Comparison of ENCODE assay signal across 8 mouse cellular contexts in genomic region chr17:46383294-46384060, GRCm38 (mm10). TPM values are rescaled to one million over a fixed set of nuclear protein-coding genes. Genes with fewer than 3 reads are reported as not detected.
DNase-seq lines count a peak whose midpoint lies in the region; ATAC-seq and TF ChIP-seq lines count a peak whose summit lies in the region.

Gene Zfp318, plus strand, starts transcription at chr17:46383731.

- TF ChIP-seq RAD21 in CH12.LX (IDR thresholded peaks at IDR 0.05; ENCODE audit: low read depth, low read length): no peak

- peak; percentile 97 for ATAC-seq in forebrain, embryonic 11.5 days (replicated peaks; ENCODE audit: low FRiP score)
- peak; percentile 99 for ATAC-seq in heart, embryonic 16.5 days (replicated peaks; ENCODE audit: extremely low read depth, insufficient read depth, low FRiP score)
- peak; percentile 95 for ATAC-seq in liver, embryonic 15.5 days (ENCODE audit: insufficient read depth)
- ATAC-seq in neural tube, embryonic 12.5 days (ENCODE audit: low FRiP score, low read depth): peak; percentile 97

- no peak for TF ChIP-seq CTCF in CH12.LX (conservative IDR thresholded peaks at IDR 0.05 in 1 of 2, IDR thresholded peaks at IDR 0.05 in 1 of 2; ENCODE audit: low read depth in 2 of 2, low read length in 2 of 2)

- no peaks in the 10 kb centered on the region for H3K9me3 ChIP-seq in CH12.LX (replicated peaks; ENCODE audit: low read length)
- no peaks in the 10 kb centered on the region for H3K9me3 ChIP-seq in forebrain, embryonic 11.5 days (ENCODE audit: control insufficient read depth, low read length)
- H3K9me3 ChIP-seq in heart, embryonic 16.5 days (replicated peaks; ENCODE audit: control insufficient read depth, low read length): no peaks in the 10 kb centered on the region
- no peaks in the 10 kb centered on the region for H3K9me3 ChIP-seq in liver, embryonic 15.5 days (replicated peaks)
- no peaks in the 10 kb centered on the region for H3K9me3 ChIP-seq in neural tube, embryonic 12.5 days

- peaks cover 7 to 21% of the 10 kb centered on the region in 2 experiments; a peak in 3 of 4 replicates for H3K4me1 ChIP-seq in CH12.LX (ENCODE audit: control insufficient read depth in 1 of 2, insufficient read depth in 2 of 2)
- H3K4me1 ChIP-seq in forebrain, embryonic 11.5 days (replicated peaks; ENCODE audit: control insufficient read depth, insufficient read depth, low read length): peaks cover 6% of the 10 kb centered on the region; the same call in 1 of the 2 replicates
- peaks cover 15% of the 10 kb centered on the region for H3K4me1 ChIP-seq in heart, embryonic 16.5 days (ENCODE audit: control insufficient read depth, insufficient read depth, low read length)
- peaks cover 26% of the 10 kb centered on the region for H3K4me1 ChIP-seq in liver, embryonic 15.5 days (replicated peaks)
- H3K4me1 ChIP-seq in neural tube, embryonic 12.5 days: peaks cover 15% of the 10 kb centered on the region

- dilution Hi-C loops in CH12.LX (cut with MboI; ENCODE audit: extremely low pct_ligation_motif_present, extremely low pct_unique_long_range_greater_than_20kb, low sequenced_read_pairs): no loop called here

- peak within 1 kb of the TSS; percentile 85 for H3K4me2 ChIP-seq in CH12.LX (ENCODE audit: insufficient read depth, low read depth, poor library complexity, severe bottlenecking)
- H3K4me2 ChIP-seq in forebrain, embryonic 11.5 days (ENCODE audit: low read depth, low read length, severe bottlenecking): peak within 1 kb of the TSS; percentile 91
- H3K4me2 ChIP-seq in heart, embryonic 16.5 days (ENCODE audit: low read depth, low read length): peak within 1 kb of the TSS; percentile 85
- H3K4me2 ChIP-seq in liver, embryonic 15.5 days: peak within 1 kb of the TSS; percentile 99
- peak within 1 kb of the TSS; percentile 70 for H3K4me2 ChIP-seq in neural tube, embryonic 12.5 days (replicated peaks)

- peak within 1 kb of the TSS; percentile 72 for H3K9ac ChIP-seq in CH12.LX (ENCODE audit: insufficient read depth, low read depth)
- H3K9ac ChIP-seq in forebrain, embryonic 11.5 days (ENCODE audit: low read length): peak within 1 kb of the TSS; percentile 92
- H3K9ac ChIP-seq in heart, embryonic 16.5 days (ENCODE audit: low read length): peak within 1 kb of the TSS; percentile 89
- H3K9ac ChIP-seq in liver, embryonic 15.5 days: peak within 1 kb of the TSS; percentile 85
- peak within 1 kb of the TSS; percentile 99 for H3K9ac ChIP-seq in neural tube, embryonic 12.5 days

- no peaks in the 10 kb centered on the region for H3K36me3 ChIP-seq in CH12.LX (replicated peaks in 1 of 2; ENCODE audit: control insufficient read depth in 1 of 2, insufficient read depth in 1 of 2, low read length in 1 of 2)
- H3K36me3 ChIP-seq in forebrain, embryonic 11.5 days (ENCODE audit: control insufficient read depth, insufficient read depth, low read length): no peaks in the 10 kb centered on the region
- H3K36me3 ChIP-seq in heart, embryonic 16.5 days (ENCODE audit: control insufficient read depth, insufficient read depth): peaks cover 8% of the 10 kb centered on the region
- H3K36me3 ChIP-seq in liver, embryonic 15.5 days (replicated peaks): no peaks in the 10 kb centered on the region
- peaks cover 14% of the 10 kb centered on the region for H3K36me3 ChIP-seq in neural tube, embryonic 12.5 days

- H3K4me3 ChIP-seq in CH12.LX (replicated peaks in 1 of 3; ENCODE audit: low read depth in 2 of 3, low read length in 2 of 3, poor library complexity in 1 of 3): peak within 1 kb of the TSS; percentile 51 to 87 (median 66)
- H3K4me3 ChIP-seq in forebrain, embryonic 11.5 days (ENCODE audit: low read depth, low read length): peak within 1 kb of the TSS; percentile 92
- H3K4me3 ChIP-seq in heart, embryonic 16.5 days (ENCODE audit: low read length): peak within 1 kb of the TSS; percentile 71
- H3K4me3 ChIP-seq in liver, embryonic 15.5 days (replicated peaks): peak within 1 kb of the TSS; percentile 80
- H3K4me3 ChIP-seq in neural tube, embryonic 12.5 days: peak within 1 kb of the TSS; percentile 98

- H3K79me2 ChIP-seq in CH12.LX (replicated peaks; ENCODE audit: control insufficient read depth, extremely low read depth, insufficient read depth, poor library complexity, severe bottlenecking): no peaks in the 10 kb centered on the region

- in situ Hi-C loops in CH12.LX (cut with MboI; ENCODE audit: low pct_ligation_motif_present, low pct_unique_long_range_greater_than_20kb, low sequenced_read_pairs): no loop called here

- peak; percentile 63 for TF ChIP-seq POLR2A in CH12.LX (IDR thresholded peaks at IDR 0.05; ENCODE audit: low read depth, low read length)

- DNase-seq in CH12.LX (ENCODE audit: extremely low read depth): peak; percentile 90
- DNase-seq in c-Kit-positive CD71-positive TER-119-negative erythroid progenitor cells, embryonic 14.5 days (ENCODE audit: low read depth): peak; percentile 83
- peak; percentile 99 for DNase-seq in forebrain, embryonic 11.5 days (ENCODE audit: low spot score)
- DNase-seq in kidney, postnatal 36 days: peak; percentile 98 to 99
- peak; percentile 93 for DNase-seq in telencephalon, adult 2 months (ENCODE audit: low read depth, low spot score)

- TF ChIP-seq EP300 in CH12.LX (IDR thresholded peaks at IDR 0.05; ENCODE audit: low read length): no peak

- under 1% methylated on average over 75 of the region's 105 CpGs for WGBS in forebrain, embryonic 11.5 days
- WGBS in heart, embryonic 16.5 days: under 1% methylated on average over 94 of the region's 105 CpGs
- under 1% methylated on average over 59 of the region's 105 CpGs for WGBS in liver, embryonic 15.5 days (ENCODE audit: insufficient replicate concordance)
- WGBS in neural tube, embryonic 12.5 days: under 1% methylated on average over 99 of the region's 105 CpGs

- peaks cover 25% of the 10 kb centered on the region for H3K27me3 ChIP-seq in CH12.LX (replicated peaks)
- H3K27me3 ChIP-seq in forebrain, embryonic 11.5 days (ENCODE audit: control insufficient read depth, insufficient read depth, low read length): no peaks in the 10 kb centered on the region
- H3K27me3 ChIP-seq in heart, embryonic 16.5 days (ENCODE audit: control insufficient read depth, insufficient read depth, low read length): no peaks in the 10 kb centered on the region
- peaks cover 28% of the 10 kb centered on the region for H3K27me3 ChIP-seq in liver, embryonic 15.5 days
- H3K27me3 ChIP-seq in neural tube, embryonic 12.5 days (replicated peaks): no peaks in the 10 kb centered on the region

- peak within 1 kb of the TSS; percentile 5; the same call in 1 of the 2 replicates for H3K27ac ChIP-seq in CH12.LX (ENCODE audit: insufficient read depth, low read depth)
- peak within 1 kb of the TSS; percentile 79 for H3K27ac ChIP-seq in forebrain, embryonic 11.5 days (ENCODE audit: low read depth, low read length)
- peak within 1 kb of the TSS; percentile 90 for H3K27ac ChIP-seq in heart, embryonic 16.5 days (ENCODE audit: low read length)
- peak within 1 kb of the TSS; percentile 80 for H3K27ac ChIP-seq in liver, embryonic 15.5 days (replicated peaks)
- H3K27ac ChIP-seq in neural tube, embryonic 12.5 days: peak within 1 kb of the TSS; percentile 80

TF ChIP-seq in CH12.LX, 34 proteins besides CTCF, POLR2A, EP300 and RAD21 (continues in another document):
- TF ChIP-seq NRF1 (IDR thresholded peaks at IDR 0.05; ENCODE audit: low read depth, low read length) (peak; percentile 94), JUND (conservative IDR thresholded peaks at IDR 0.05; ENCODE audit: low read depth, low read length) (no peak), RCOR1 (conservative IDR thresholded peaks at IDR 0.05; ENCODE audit: low read depth, low read length) (no peak), HCFC1 (IDR thresholded peaks at IDR 0.05; ENCODE audit: low read depth, low read length) (peak; percentile 44), MAZ (IDR thresholded peaks at IDR 0.05; ENCODE audit: low read depth, low read length) (0 out of 2 replicates have a peak, but pooled peaks have one; percentile 51), TBP (conservative IDR thresholded peaks at IDR 0.05; ENCODE audit: low read depth, low read length) (0 out of 2 replicates have a peak, but pooled peaks have one; percentile 37), ZC3H11A (IDR thresholded peaks at IDR 0.05; ENCODE audit: low read depth, low read length) (no peak), MAX (IDR thresholded peaks at IDR 0.05; ENCODE audit: low read length) (peak; percentile 83), CHD2 (IDR thresholded peaks at IDR 0.05; ENCODE audit: low read length) (no peak), E2F4 (IDR thresholded peaks at IDR 0.05; ENCODE audit: insufficient replicate concordance, low read depth, low read length) (no peak), USF1 (IDR thresholded peaks at IDR 0.05; ENCODE audit: low read depth, low read length) (peak; percentile 97), MEF2A (IDR thresholded peaks at IDR 0.05; ENCODE audit: borderline replicate concordance, low read depth, low read length) (no peak), UBTF (IDR thresholded peaks at IDR 0.05; ENCODE audit: low read depth, low read length) (peak; percentile 42; the same call in 1 of the 2 replicates), MYC (IDR thresholded peaks at IDR 0.05; ENCODE audit: low read depth, low read length) (no peak), KAT2A (IDR thresholded peaks at IDR 0.05; ENCODE audit: insufficient replicate concordance, low read length) (no peak), ZMIZ1 (IDR thresholded peaks at IDR 0.05; ENCODE audit: low read depth, low read length) (no peak), MAFK (IDR thresholded peaks at IDR 0.05; ENCODE audit: insufficient replicate concordance, low read length) (no peak), ZKSCAN1 (IDR thresholded peaks at IDR 0.05; ENCODE audit: borderline replicate concordance, low read depth, low read length) (no peak), NELFE (IDR thresholded peaks at IDR 0.05; ENCODE audit: low read depth, low read length) (peak; percentile 47; the same call in 1 of the 2 replicates), ZNF384 (IDR thresholded peaks at IDR 0.05; ENCODE audit: low read depth, low read length) (no peak), SMC3 (IDR thresholded peaks at IDR 0.05; ENCODE audit: low read depth, low read length) (no peak), IRF4 (IDR thresholded peaks at IDR 0.05; ENCODE audit: low read depth, low read length) (no peak), POLR2AphosphoS2 (IDR thresholded peaks at IDR 0.05; ENCODE audit: low read depth, low read length) (no peak), MXI1 (IDR thresholded peaks at IDR 0.05; ENCODE audit: low read depth, low read length) (peak; percentile 63)

RNA-seq across cellular contexts. Expression of gene Zfp318, which starts in this region (rescaled TPM):
- 2.5 and 2.9 TPM in 2 replicates for total RNA-seq in CH12.LX (2012; rRNA removed)
- 1.4 and 1.8 TPM in 2 replicates for total RNA-seq in CH12.LX (2014; rRNA removed)
- polyA plus RNA-seq in CH12.LX (2012; ENCODE audit: insufficient read length, low read depth): 2.8 and 5.0 TPM in 2 replicates
- 16.4 and 17.0 TPM in 2 replicates for polyA plus RNA-seq in forebrain, embryonic 11.5 days (2014; fragmentation: Nextera tagmentation; extraction: Ambion mirVana)
- 3.1 and 5.4 TPM in 2 replicates for polyA plus RNA-seq in heart, embryonic 16.5 days (2015; fragmentation: Nextera tagmentation; extraction: Ambion mirVana)
- 1.5 and 1.7 TPM in 2 replicates for polyA plus RNA-seq in liver, embryonic 15.5 days (2015; fragmentation: Nextera tagmentation; extraction: Ambion mirVana)
- 17.1 and 18.4 TPM in 2 replicates for polyA plus RNA-seq in neural tube, embryonic 12.5 days (2016; fragmentation: Nextera tagmentation; extraction: Ambion mirVana)

Comparison
In these comparisons a context has a peak if more than half of its experiments do, and no peak if none do; other contexts are left out.
1. Peak in every context shown above with its lines: DNase-seq, ATAC-seq, H3K4me3 ChIP-seq and H3K27ac ChIP-seq.
2. H3K27ac ChIP-seq: peak in every context shown above with its lines; median percentile 90 in heart, embryonic 16.5 days; 80 in liver, embryonic 15.5 days; 80 in neural tube, embryonic 12.5 days; 79 in forebrain, embryonic 11.5 days; 5 in CH12.LX.